Mouse (Mus musculus) MEL (cell line): ENCODE data around the gene Tmem88. TPM values are rescaled to one million over a fixed set of nuclear protein-coding genes. Genes with fewer than 3 reads are reported as not detected.

ENCODE experiments used
- DNase-seq: peaks from one replicate; pipeline ENCODE4 v3.0.0; 2011; ENCODE audit warnings: low read depth, low spot score
- H3K27ac ChIP-seq: 2 replicates; pipeline ENCODE4 v1.5.1; 2012; ENCODE audit warnings: low read depth, mild to moderate bottlenecking, control low read depth, low read length, moderate library complexity; ENCODE audit not compliant: control insufficient read depth
- H3K27me3 ChIP-seq, 2 experiments: fragments of 150-350 bp in 1 of 2; sonication (generic) in 1 of 2; 2 replicates each; pipeline ENCODE4 v1.6.1; 2012; ENCODE audit warnings: low read length in 2 of 2, mild to moderate bottlenecking in 2 of 2, improper control_type of control experiment in 1 of 2, moderate library complexity in 1 of 2; ENCODE audit not compliant: insufficient read depth in 2 of 2, control insufficient read depth in 1 of 2
- H3K36me3 ChIP-seq, 2 experiments: 2 replicates each; pipeline ENCODE4 v1.6.1; 2012 to 2014; ENCODE audit warnings: low read length in 2 of 2, improper control_type of control experiment in 1 of 2, inconsistent platforms in 1 of 2, mild to moderate bottlenecking in 1 of 2; ENCODE audit not compliant: insufficient read depth in 2 of 2, control insufficient read depth in 1 of 2
- H3K4me1 ChIP-seq, 2 experiments: fragments of 150-350 bp in 1 of 2; sonication (generic) in 1 of 2; 2 replicates each; pipeline ENCODE4 v1.6.1; 2012; ENCODE audit warnings: low read length in 2 of 2, improper control_type of control experiment in 1 of 2, mild to moderate bottlenecking in 1 of 2; ENCODE audit not compliant: insufficient read depth in 2 of 2, control insufficient read depth in 1 of 2
- H3K4me3 ChIP-seq, 2 experiments: fragments of 150-350 bp in 1 of 2; sonication (generic) in 1 of 2; 2 replicates each; pipeline ENCODE4 v1.5.1; 2012; ENCODE audit warnings: low read depth in 2 of 2, low read length in 2 of 2, mild to moderate bottlenecking in 2 of 2, moderate library complexity in 2 of 2, control low read depth in 1 of 2, improper control_type of control experiment in 1 of 2; ENCODE audit not compliant: control insufficient read depth in 1 of 2, insufficient read depth in 1 of 2
- H3K79me2 ChIP-seq: 2 replicates; pipeline ENCODE4 v1.6.1; 2012; ENCODE audit warnings: mild to moderate bottlenecking, low read length, moderate library complexity; ENCODE audit not compliant: control insufficient read depth, poor library complexity, insufficient read depth
- H3K9ac ChIP-seq: 2 replicates; pipeline ENCODE4 v1.6.1; 2012; ENCODE audit warnings: low read depth, mild to moderate bottlenecking, control low read depth, low read length, moderate library complexity; ENCODE audit not compliant: control insufficient read depth, poor library complexity, severe bottlenecking
- H3K9me3 ChIP-seq: fragments of 150-350 bp; sonication (generic); replicated peaks from 2 replicates; pipeline ENCODE4 v1.6.1; 2012; ENCODE audit warnings: mild to moderate bottlenecking, low read length, improper control_type of control experiment, moderate library complexity; ENCODE audit not compliant: insufficient read depth
- BHLHE40 ChIP-seq: IDR thresholded peaks from 2 replicates; pipeline ENCODE4 v1.6.1; 2012; ENCODE audit warnings: low read depth, mild to moderate bottlenecking, inconsistent platforms, low read length, improper control_type of control experiment, borderline replicate concordance
- CHD1 ChIP-seq: IDR thresholded peaks from 2 replicates; pipeline ENCODE4 v1.6.1; 2012; ENCODE audit warnings: low read depth, mild to moderate bottlenecking, inconsistent platforms, low read length, improper control_type of control experiment
- CHD2 ChIP-seq: IDR thresholded peaks from 2 replicates; pipeline ENCODE4 v1.6.1; 2011; ENCODE audit warnings: low read length, improper control_type of control experiment
- CTCF ChIP-seq, 3 experiments: IDR thresholded peaks in 2 of 3; conservative IDR thresholded peaks in 1 of 3; 2 replicates each; pipeline ENCODE4 v1.5.1; 2011 to 2012; ENCODE audit warnings: low read length in 3 of 3, low read depth in 2 of 3, mild to moderate bottlenecking in 2 of 3, improper control_type of control experiment in 1 of 3, inconsistent platforms in 1 of 3, mixed read lengths in 1 of 3, moderate library complexity in 1 of 3; ENCODE audit not compliant: control insufficient read depth in 1 of 3, insufficient read depth in 1 of 3, poor library complexity in 1 of 3, severe bottlenecking in 1 of 3
- E2F4 ChIP-seq: IDR thresholded peaks from 2 replicates; pipeline ENCODE4 v1.6.1; 2011; ENCODE audit warnings: low read depth, low read length, improper control_type of control experiment, borderline replicate concordance
- EP300 ChIP-seq, 2 experiments: IDR thresholded peaks; 2 replicates each; pipeline ENCODE4 v1.6.1; 2011; ENCODE audit warnings: improper control_type of control experiment in 2 of 2, low read length in 2 of 2, low read depth in 1 of 2, mild to moderate bottlenecking in 1 of 2
- GABPA ChIP-seq: IDR thresholded peaks from 2 replicates; pipeline ENCODE4 v1.6.1; 2012; ENCODE audit warnings: low read depth, mild to moderate bottlenecking, inconsistent platforms, low read length, improper control_type of control experiment, moderate library complexity
- JUND ChIP-seq: IDR thresholded peaks from 2 replicates; pipeline ENCODE4 v1.6.1; 2011; ENCODE audit warnings: low read depth, mild to moderate bottlenecking, improper control_type of control experiment, low read length
- MAZ ChIP-seq: IDR thresholded peaks from 2 replicates; pipeline ENCODE4 v1.6.1; 2012; ENCODE audit warnings: low read depth, mild to moderate bottlenecking, inconsistent platforms, low read length, improper control_type of control experiment
- MEF2A ChIP-seq: IDR thresholded peaks from 2 replicates; pipeline ENCODE4 v1.6.1; 2014; ENCODE audit warnings: low read depth, mild to moderate bottlenecking, inconsistent platforms, low read length, improper control_type of control experiment; ENCODE audit not compliant: poor library complexity, insufficient replicate concordance, severe bottlenecking; ENCODE audit errors: extremely low read depth
- MXI1 ChIP-seq: IDR thresholded peaks from 2 replicates; pipeline ENCODE4 v1.6.1; 2011; ENCODE audit warnings: mild to moderate bottlenecking, low read depth, low read length, improper control_type of control experiment
- POLR2AphosphoS2 ChIP-seq: IDR thresholded peaks from 2 replicates; pipeline ENCODE4 v1.6.1; 2011; ENCODE audit warnings: low read length, improper control_type of control experiment
- RAD21 ChIP-seq: IDR thresholded peaks from 2 replicates; pipeline ENCODE4 v1.6.1; 2011; ENCODE audit warnings: mild to moderate bottlenecking, low read depth, low read length, improper control_type of control experiment
- RCOR1 ChIP-seq: IDR thresholded peaks from 2 replicates; pipeline ENCODE4 v1.6.1; 2012; ENCODE audit warnings: low read depth, mild to moderate bottlenecking, inconsistent platforms, low read length, improper control_type of control experiment
- SIN3A ChIP-seq: IDR thresholded peaks from 2 replicates; pipeline ENCODE4 v1.6.1; 2012; ENCODE audit warnings: low read length, improper control_type of control experiment, inconsistent platforms
- SMC3 ChIP-seq: IDR thresholded peaks from 2 replicates; pipeline ENCODE4 v1.6.1; 2011; ENCODE audit warnings: low read depth, low read length, improper control_type of control experiment
- TAL1 ChIP-seq: IDR thresholded peaks from 2 replicates; pipeline ENCODE4 v1.6.1; 2012; ENCODE audit warnings: mild to moderate bottlenecking, inconsistent platforms, low read length, moderate library complexity, mixed read lengths
- TCF12 ChIP-seq: IDR thresholded peaks from 2 replicates; pipeline ENCODE4 v1.6.1; 2014; ENCODE audit warnings: low read depth, mild to moderate bottlenecking, inconsistent platforms, low read length, improper control_type of control experiment, moderate library complexity
- USF1 ChIP-seq: IDR thresholded peaks from 2 replicates; pipeline ENCODE4 v1.6.1; 2014; ENCODE audit warnings: low read depth, mild to moderate bottlenecking, inconsistent platforms, low read length, improper control_type of control experiment, moderate library complexity
- ZC3H11A ChIP-seq: IDR thresholded peaks from 2 replicates; pipeline ENCODE4 v1.6.1; 2012; ENCODE audit warnings: low read depth, mild to moderate bottlenecking, inconsistent platforms, low read length, improper control_type of control experiment
- ZKSCAN1 ChIP-seq: IDR thresholded peaks from 2 replicates; pipeline ENCODE4 v1.6.1; 2012; ENCODE audit warnings: low read depth, mild to moderate bottlenecking, inconsistent platforms, low read length, improper control_type of control experiment, moderate library complexity
- ZMIZ1 ChIP-seq: IDR thresholded peaks from 2 replicates; pipeline ENCODE4 v1.6.1; 2012; ENCODE audit warnings: low read depth, mild to moderate bottlenecking, inconsistent platforms, low read length, improper control_type of control experiment, moderate library complexity
- ZNF384 ChIP-seq: IDR thresholded peaks from 2 replicates; pipeline ENCODE4 v1.6.1; 2012; ENCODE audit warnings: low read depth, mild to moderate bottlenecking, inconsistent platforms, low read length, improper control_type of control experiment
- polyA plus RNA-seq, 2 experiments: library from polyadenylated mRNA; stranded (reverse) in 1 of 2; unstranded in 1 of 2; fragments of >175 nt in 1 of 2; fragments of >200 nt in 1 of 2; gene quantifications; 2 replicates each; pipeline versions ENCODE4 v1.2.1 to v1.2.4; 2012; ENCODE audit warnings: low replicate concordance in 2 of 2, low read depth in 1 of 2; ENCODE audit not compliant: insufficient read length in 2 of 2, insufficient read depth in 1 of 2, missing spikeins in 1 of 2
- total RNA-seq: library from RNA; depleted of rRNA; stranded (reverse); fragments of 300-350 nt; gene quantifications from 2 replicates; pipeline ENCODE4 v1.2.3, GENCODE M21; 2012

Gene Tmem88
- total and polyA plus RNA-seq, 3 experiments = 0.39 to 0.45 TPM; not detected in 1

- TF ChIP-seq MAZ (no peak), CHD2 (no peak), ZC3H11A (no peak), USF1 (no peak), POLR2AphosphoS2 (no peak), GABPA (no peak), MXI1 (no peak), MEF2A (no peak), CHD1 (no peak), CTCF (IDR thresholded peaks at IDR 0.05 in 2 of 3, conservative IDR thresholded peaks at IDR 0.05 in 1 of 3; ENCODE audit: control insufficient read depth in 1 of 3, insufficient read depth in 1 of 3, low read depth in 2 of 3, low read length in 3 of 3, poor library complexity in 1 of 3, severe bottlenecking in 1 of 3) (no peak), BHLHE40 (no peak), TAL1 (no peak), JUND (no peak), SIN3A (no peak), EP300 (IDR thresholded peaks at IDR 0.05; ENCODE audit: low read depth in 1 of 2, low read length in 2 of 2) (no peak), E2F4 (no peak), ZNF384 (no peak), SMC3 (no peak), ZKSCAN1 (no peak), TCF12 (no peak)
- TF ChIP-seq, all 39 proteins: peak for 0
- Histone ChIP-seq H3K27me3 (no peaks in the 10 kb centered on the region), H3K9ac (no peak overlapping the region), H3K79me2 (peaks cover 15% of the 10 kb centered on the region), H3K4me1 (peaks cover 0 to 15% of the 10 kb centered on the region in 2 experiments; a peak in 3 of 4 replicates), H3K9me3 (no peaks in the 10 kb centered on the region), H3K27ac (no peak overlapping the region), H3K36me3 (no peaks in the 10 kb centered on the region; a peak in 2 of 4 replicates), H3K4me3 (no peak overlapping the region)
- DNase-seq = no peak
Measured at GRCm38 (mm10) chr11:69364376-69364775, 33.7 kb downstream of the Tmem88 start.

GRCm38 (mm10) chr11:69362479-69362878 lies 35.6 kb downstream of the Tmem88 start:
- no peak for DNase-seq
- H3K27me3 ChIP-seq = no peaks in the 10 kb centered on the region
- peaks cover 0 to 15% of the 10 kb centered on the region in 2 experiments; a peak in 3 of 4 replicates for H3K4me1 ChIP-seq
- no peak overlapping the region for H3K4me3 ChIP-seq
- TF ChIP-seq RCOR1 (no peak), RAD21 (peak; percentile 9), EP300 (IDR thresholded peaks at IDR 0.05; ENCODE audit: low read depth in 1 of 2, low read length in 2 of 2) (no peak), ZMIZ1 (no peak), CTCF (IDR thresholded peaks at IDR 0.05 in 2 of 3, conservative IDR thresholded peaks at IDR 0.05 in 1 of 3; ENCODE audit: control insufficient read depth in 1 of 3, insufficient read depth in 1 of 3, low read depth in 2 of 3, low read length in 3 of 3, poor library complexity in 1 of 3, severe bottlenecking in 1 of 3) (peak in 1 of 3 experiments; percentile 20; a peak in 1 of 6 replicates)
- H3K36me3 ChIP-seq = no peaks in the 10 kb centered on the region; a peak in 2 of 4 replicates
- no peak overlapping the region for H3K9ac ChIP-seq
- no peaks in the 10 kb centered on the region for H3K79me2 ChIP-seq
- H3K27ac ChIP-seq = no peak overlapping the region
- no peaks in the 10 kb centered on the region for H3K9me3 ChIP-seq
